11 mouse cellular contexts compared by ENCODE assay signal in genomic region chr4:125729305-125730220, GRCm38 (mm10).
DNase-seq lines count a peak whose midpoint lies in the region; ATAC-seq and TF ChIP-seq lines count a peak whose summit lies in the region.
"Had no signal": no experiment of that assay in that cellular context is flagged by ENCODE, and none has a peak within 500 bp of the region (broad histone marks: within the 10 kb centered on the region; RNA-seq: fewer than 3 reads in every experiment).

No protein-coding gene starts in this region.

- no peak overlapping the region for H3K9ac ChIP-seq in heart, embryonic 16.5 days (ENCODE audit: low read length)
- no peak overlapping the region; the same call in 1 of the 2 replicates for H3K9ac ChIP-seq in midbrain, embryonic 16.5 days (ENCODE audit: low read depth, low read length)

- DNase-seq in heart, postnatal 14 days, result no peak
- peak; percentile 81 for DNase-seq in brain, embryonic 14.5 days (ENCODE audit: low read depth)
- DNase-seq in hindbrain, embryonic 10.5 days (ENCODE audit: low spot score), result peak; percentile 84
- DNase-seq in frontal cortex, adult 2 months (ENCODE audit: extremely low spot score in 1 of 2, low spot score in 1 of 2), result no peak
- no peak for DNase-seq in adrenal gland, postnatal 10 days
- no peak for DNase-seq in left cerebral cortex, postnatal 25 days (ENCODE audit: low spot score in 2 of 2)
- DNase-seq: gastrocnemius, postnatal 36 days; liver; thymus, adult 2 months had no signal

- no peak overlapping the region for H3K27ac ChIP-seq in heart, embryonic 16.5 days (ENCODE audit: low read length)
- H3K27ac ChIP-seq in hindbrain, embryonic 10.5 days, result peak overlapping the region; percentile 87
- no peak overlapping the region for H3K27ac ChIP-seq in midbrain, embryonic 16.5 days (ENCODE audit: low read length)

- intact Hi-C loops in heart, postnatal 14 days (cut with DNase I), result no loop called here
- intact Hi-C loops in left cerebral cortex, postnatal 25 days (cut with DNase I), result no loop called here

- peaks cover 26% of the 10 kb centered on the region for H3K27me3 ChIP-seq in heart, embryonic 16.5 days (ENCODE audit: control insufficient read depth, insufficient read depth, low read length)
- H3K27me3 ChIP-seq in hindbrain, embryonic 10.5 days (ENCODE audit: insufficient read depth, poor library complexity, severe bottlenecking), result peaks cover 73% of the 10 kb centered on the region
- peaks cover 16% of the 10 kb centered on the region for H3K27me3 ChIP-seq in midbrain, embryonic 16.5 days (ENCODE audit: control insufficient read depth, insufficient read depth, low read depth, low read length)

- H3K36me3 ChIP-seq in heart, embryonic 16.5 days (ENCODE audit: control insufficient read depth, insufficient read depth), result no peaks in the 10 kb centered on the region
- H3K36me3 ChIP-seq in hindbrain, embryonic 10.5 days, result no peaks in the 10 kb centered on the region
- H3K36me3 ChIP-seq in midbrain, embryonic 16.5 days (ENCODE audit: control insufficient read depth, insufficient read depth, low read length), result no peaks in the 10 kb centered on the region

- no peaks in the 10 kb centered on the region for H3K9me3 ChIP-seq in heart, embryonic 16.5 days (replicated peaks; ENCODE audit: control insufficient read depth, low read length)
- H3K9me3 ChIP-seq in hindbrain, embryonic 10.5 days, result 0 out of 2 replicates have a peak, but pooled peaks cover 2% of the 10 kb centered on the region
- H3K9me3 ChIP-seq in midbrain, embryonic 16.5 days (replicated peaks; ENCODE audit: control insufficient read depth, low read length, poor library complexity, severe bottlenecking), result no peaks in the 10 kb centered on the region

- peak overlapping the region; percentile 48 for H3K4me2 ChIP-seq in heart, embryonic 16.5 days (ENCODE audit: low read depth, low read length)
- H3K4me2 ChIP-seq in midbrain, embryonic 16.5 days (ENCODE audit: low read length), result peak overlapping the region; percentile 55

- no peak for ATAC-seq in heart, embryonic 16.5 days (replicated peaks; ENCODE audit: extremely low read depth, insufficient read depth, low FRiP score)
- ATAC-seq in midbrain, embryonic 16.5 days, result peak; percentile 47; the same call in 1 of the 2 replicates

- no peak for TF ChIP-seq POLR2A in brain, embryonic 14.5 days (IDR thresholded peaks at IDR 0.05; ENCODE audit: borderline replicate concordance, extremely low read depth, insufficient read depth, insufficient read length, poor library complexity, severe bottlenecking)

- no peaks in the 10 kb centered on the region for H3K4me1 ChIP-seq in heart, embryonic 16.5 days (ENCODE audit: control insufficient read depth, insufficient read depth, low read length)
- peaks cover 56% of the 10 kb centered on the region for H3K4me1 ChIP-seq in hindbrain, embryonic 10.5 days (replicated peaks)
- peaks cover 18% of the 10 kb centered on the region for H3K4me1 ChIP-seq in midbrain, embryonic 16.5 days (ENCODE audit: control insufficient read depth, insufficient read depth, low read length)

- TF ChIP-seq CTCF in brain, embryonic 14.5 days (IDR thresholded peaks at IDR 0.05; ENCODE audit: borderline replicate concordance, extremely low read depth, insufficient read depth, insufficient read length), result no peak

- H3K4me3 ChIP-seq in heart, embryonic 16.5 days (ENCODE audit: low read length), result peak overlapping the region; percentile 11; the same call in 1 of the 2 replicates
- peak overlapping the region; percentile 46 for H3K4me3 ChIP-seq in hindbrain, embryonic 10.5 days
- H3K4me3 ChIP-seq in midbrain, embryonic 16.5 days (ENCODE audit: low read depth, low read length), result peak overlapping the region; percentile 21

- 10% methylated on average over 38 of the region's 38 CpGs for WGBS in heart, embryonic 16.5 days
- 3% methylated on average over 38 of the region's 38 CpGs for WGBS in hindbrain, embryonic 10.5 days
- WGBS in midbrain, embryonic 16.5 days, result 4% methylated on average over 38 of the region's 38 CpGs

Comparison
In these comparisons a context has a peak if more than half of its experiments do, and no peak if none do; other contexts are left out.
1. DNase-seq: peak in brain, embryonic 14.5 days (single experiment) and hindbrain, embryonic 10.5 days (single experiment); none in heart, postnatal 14 days (0 of 2), frontal cortex, adult 2 months (0 of 2), adrenal gland, postnatal 10 days (single experiment) and left cerebral cortex, postnatal 25 days (0 of 2).
2. Peak in every context shown above with its lines, with median percentiles within 50 percentile points of each other: H3K4me3 ChIP-seq.